Mouse (Mus musculus) urinary bladder, postnatal 36 days (tissue): Measurements from ENCODE around the gene Zkscan16.

ENCODE experiments used
- DNase-seq, 2 experiments: peaks; one replicate each; pipeline ENCODE4 v3.0.0; 2022; ENCODE audit warnings: low spot score in 2 of 2, mixed read lengths in 1 of 2

Gene Zkscan16

DNA sequence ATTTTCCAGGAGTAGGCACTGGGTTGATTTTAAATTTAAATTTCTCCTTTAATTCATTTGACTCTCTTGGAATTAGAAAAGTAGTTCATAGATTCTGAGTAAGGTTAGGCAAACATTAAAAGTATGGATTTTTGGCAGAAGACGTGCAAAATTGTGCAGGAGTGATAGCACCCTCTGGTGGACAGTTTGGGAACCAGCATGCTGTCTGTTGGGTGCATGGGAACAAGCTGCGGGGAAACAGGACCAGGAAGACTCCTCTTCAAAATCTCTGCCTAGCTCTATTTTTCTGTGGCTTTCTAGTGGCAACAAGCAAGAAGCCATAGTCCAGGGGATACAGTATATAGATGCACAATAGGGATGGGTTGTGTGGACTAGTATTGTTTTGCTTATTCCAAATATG is 56.3 kb downstream of the Zkscan16 start:
- DNase-seq = peak; percentile 68 to 76

DNA sequence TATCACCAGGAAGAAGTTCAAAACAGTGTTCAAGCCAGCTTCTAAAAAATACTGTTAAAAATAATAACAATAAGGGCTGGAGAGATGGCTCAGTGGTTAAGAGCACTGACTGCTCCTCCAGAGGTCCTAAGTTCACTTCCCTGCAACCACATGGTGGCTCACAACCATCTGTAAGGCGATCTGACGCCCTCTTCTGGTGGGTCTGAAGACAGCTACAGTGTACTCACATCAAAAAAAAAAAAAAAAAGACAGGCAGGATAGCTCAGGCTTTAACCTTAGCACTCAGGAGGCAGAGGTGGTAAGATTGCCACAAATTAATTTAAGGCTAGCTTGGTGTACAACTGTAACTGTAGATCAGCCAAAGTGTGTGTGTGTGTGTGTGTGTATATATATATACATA is 57.2 kb downstream of the Zkscan16 start:
- DNase-seq = no peak

DNA sequence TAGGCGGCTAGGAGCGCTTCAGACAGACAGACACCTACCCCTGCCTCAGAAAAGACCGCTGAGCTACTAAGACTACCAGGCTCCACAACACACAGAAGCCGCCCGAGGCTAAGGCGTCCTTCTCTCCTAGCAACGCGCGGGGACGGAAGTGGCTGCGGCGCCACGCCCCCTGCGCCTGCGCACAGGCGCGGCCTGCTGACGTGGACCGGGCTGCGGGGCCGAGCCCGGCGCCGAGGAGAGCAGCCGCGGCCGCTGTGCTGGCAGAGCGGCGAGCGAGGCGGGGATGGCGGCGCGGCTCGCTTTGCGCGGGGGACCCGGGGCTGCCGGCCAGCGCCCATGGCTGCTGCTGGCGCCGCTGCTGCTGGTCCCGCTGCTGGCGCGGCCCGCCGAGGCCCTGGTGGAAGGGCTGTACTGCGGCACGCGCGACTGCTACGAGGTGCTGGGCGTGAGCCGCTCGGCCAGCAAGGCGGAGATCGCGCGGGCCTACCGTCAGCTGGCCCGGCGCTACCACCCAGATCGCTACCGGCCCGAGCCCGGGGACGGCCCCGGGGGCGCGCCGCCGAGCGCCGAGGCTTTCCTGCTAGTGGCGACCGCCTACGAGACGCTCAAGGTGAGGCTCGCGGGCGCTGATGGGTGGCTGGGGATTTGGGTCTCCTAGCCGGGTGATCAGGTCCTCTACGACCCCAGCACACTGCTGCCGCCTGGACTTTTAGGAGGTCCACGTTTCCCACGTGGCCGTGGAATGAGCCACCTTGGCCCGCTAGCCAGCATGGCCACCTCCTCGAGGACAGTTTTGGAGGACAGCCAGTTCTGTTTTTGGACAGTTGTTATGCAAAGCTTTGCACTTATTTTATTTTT is 59.7 kb downstream of the Zkscan16 start, which contains the start of gene Gm20503:
Gene Gm20503, plus strand, starts transcription at position 263 of the 858 bp plus-strand sequence.
- peak; percentile 82 to 90 for DNase-seq

DNA sequence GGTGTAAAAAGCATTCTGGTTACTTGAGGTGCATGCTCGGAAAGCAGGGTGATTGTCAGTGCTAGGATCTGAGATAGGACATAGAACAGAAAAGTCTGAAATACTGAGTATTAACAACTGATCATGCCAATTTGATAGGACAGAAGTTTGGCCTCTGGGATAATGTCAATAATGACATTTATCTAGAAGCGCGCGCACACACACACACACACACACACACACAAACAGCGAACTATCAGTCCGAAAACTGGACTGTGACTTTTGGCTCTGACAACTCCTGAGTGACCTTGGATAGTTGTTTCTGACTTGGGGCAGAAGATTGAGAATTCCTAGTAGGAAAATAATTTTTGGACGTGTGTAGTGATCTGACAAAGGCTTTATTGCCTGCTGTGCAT is 60.4 kb downstream of the Zkscan16 start:
- no peak for DNase-seq

DNA sequence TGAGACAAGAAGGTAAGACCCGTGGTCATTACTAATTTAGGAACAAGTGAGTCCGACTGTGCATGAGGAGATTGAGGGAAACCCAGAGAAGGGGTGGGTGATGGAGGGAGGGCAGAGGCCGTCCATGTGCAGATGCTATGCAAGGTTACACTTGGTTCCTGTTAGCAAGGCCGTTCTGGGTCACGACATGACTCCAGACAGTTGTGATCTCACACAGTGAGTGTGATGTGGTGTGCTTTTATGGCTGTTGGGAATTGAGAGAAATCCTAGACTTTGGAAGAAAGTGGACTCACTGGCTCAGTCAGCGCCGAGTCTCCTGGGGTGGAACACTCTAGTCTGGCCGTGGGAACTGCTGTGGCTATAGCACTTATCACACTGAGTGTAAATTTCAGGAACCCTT is 62.8 kb downstream of the Zkscan16 start:
- no peak for DNase-seq

DNA sequence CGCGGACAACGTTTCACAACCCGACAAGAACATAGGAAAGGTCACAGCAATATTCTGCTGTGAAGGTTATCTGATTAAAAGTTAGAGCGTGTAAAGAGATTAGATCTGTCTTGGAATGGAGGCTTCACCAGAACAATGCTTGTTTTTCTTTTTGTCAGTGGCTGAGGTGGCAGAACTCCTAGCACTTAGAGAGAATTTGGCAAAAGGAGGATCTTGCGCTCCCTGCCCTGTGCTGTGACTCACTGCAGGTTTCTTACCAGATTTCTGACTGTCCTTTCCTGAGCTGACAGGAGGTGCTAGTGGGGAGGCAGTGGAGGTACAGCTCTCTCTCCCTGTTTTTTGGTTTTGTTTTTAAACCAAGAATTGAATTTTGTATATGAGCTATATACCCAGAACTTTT is 63.6 kb downstream of the Zkscan16 start:
- no peak for DNase-seq
